Mouse (Mus musculus) heart, postnatal 0 days (tissue): ENCODE results near the gene Plekha6. TPM values are rescaled to one million over a fixed set of nuclear protein-coding genes. Genes with fewer than 3 reads are reported as not detected.

ENCODE experiments used
- ATAC-seq: fragments of 200-750 bp; cut with Nextera tagmentation; 2 replicates; pipeline ENCODE4 v1.8.0; 2017; ENCODE audit warnings: low read depth, moderate number of reproducible peaks, moderate library complexity; ENCODE audit not compliant: insufficient read depth
- DNase-seq: peaks from one replicate; pipeline ENCODE4 v3.0.0-alpha.2; 2016; ENCODE audit warnings: low spot score
- H3K27ac ChIP-seq: fragments of 300-500 bp; sonication (generic); 2 replicates; pipeline ENCODE4 v1.5.1; 2014; ENCODE audit warnings: low read depth, mild to moderate bottlenecking
- H3K27me3 ChIP-seq: fragments of 300-500 bp; sonication (generic); 2 replicates; pipeline ENCODE4 v1.6.1; 2014; ENCODE audit warnings: low read length, mixed read lengths; ENCODE audit not compliant: control insufficient read depth, insufficient read depth
- H3K36me3 ChIP-seq: fragments of 300-500 bp; sonication (generic); replicated peaks from 2 replicates; pipeline ENCODE4 v1.6.1; 2014; ENCODE audit warnings: low read length, mixed read lengths; ENCODE audit not compliant: control insufficient read depth, insufficient read depth
- H3K4me1 ChIP-seq: fragments of 300-500 bp; sonication (generic); 2 replicates; pipeline ENCODE4 v1.6.1; 2014; ENCODE audit warnings: antibody characterized with exemption; ENCODE audit not compliant: control insufficient read depth, insufficient read depth
- H3K4me2 ChIP-seq: fragments of 300-500 bp; sonication (generic); 2 replicates; pipeline ENCODE4 v1.6.1; 2014; ENCODE audit warnings: low read depth, mild to moderate bottlenecking, low read length, moderate library complexity
- H3K4me3 ChIP-seq: fragments of 300-500 bp; sonication (generic); 2 replicates; pipeline ENCODE4 v1.5.1; 2014; ENCODE audit warnings: low read depth, low read length
- H3K9ac ChIP-seq: fragments of 300-500 bp; sonication (generic); replicated peaks from 2 replicates; pipeline ENCODE4 v1.6.1; 2014; ENCODE audit warnings: low read depth, low read length, mixed read lengths
- H3K9me3 ChIP-seq: fragments of 300-500 bp; sonication (generic); replicated peaks from 2 replicates; pipeline ENCODE4 v1.6.1; 2016; ENCODE audit warnings: low read length; ENCODE audit not compliant: control insufficient read depth
- CTCF ChIP-seq: IDR thresholded peaks from 2 replicates; pipeline ENCODE4 v1.5.1; 2016; ENCODE audit warnings: antibody characterized with exemption, control low read depth, low read depth
- EP300 ChIP-seq: IDR thresholded peaks from 2 replicates; pipeline ENCODE4 v1.6.1; 2016; ENCODE audit warnings: antibody characterized with exemption, low read depth
- WGBS: fragments of 180-500 bp; shearing (Covaris S2); extraction: QIAGEN DNeasy Blood & Tissue Kit; methylation state at CpG from one replicate; pipeline ENCODE4 v1.1.7; 2014; 5-methylcytosine and 5-hydroxymethylcytosine counted together
- polyA plus RNA-seq: library from polyadenylated mRNA; unstranded; fragments of >200 nt; fragmentation: Nextera tagmentation; extraction: Ambion mirVana; gene quantifications from 2 replicates; pipeline ENCODE4 v1.2.1, GENCODE M21; 2015
- total RNA-seq: library from RNA; depleted of rRNA; stranded (reverse); fragments of >200 nt; gene quantifications from 2 replicates; pipeline ENCODE4 v1.2.3, GENCODE M21; 2014; ENCODE audit warnings: low replicate concordance

The Plekha6 gene
- total and polyA plus RNA-seq, 2 experiments from 2014 or later: 7.0 to 36.1 TPM

- Histone ChIP-seq H3K27ac (peak overlapping the region; percentile 0; the same call in 1 of the 2 replicates), H3K4me3 (no peak overlapping the region), H3K9me3 (no peaks in the 10 kb centered on the region), H3K4me1 (peaks cover 50% of the 10 kb centered on the region), H3K27me3 (no peaks in the 10 kb centered on the region), H3K4me2 (no peak overlapping the region), H3K36me3 (no peaks in the 10 kb centered on the region), H3K9ac (no peak overlapping the region)
- no peak for ATAC-seq
- DNase-seq: no peak
- WGBS: 71% methylated on average over 6 of the region's 6 CpGs
- no peak for TF ChIP-seq EP300
- TF ChIP-seq CTCF: no peak
These were observed 90.2 kb downstream of the Plekha6 start for GRCm38 (mm10) chr1:133254226-133254625.

GRCm38 (mm10) chr1:133254856-133255764, 91.1 kb downstream of the Plekha6 start:
- DNase-seq: peak; percentile 61
- 39% methylated on average over 9 of the region's 9 CpGs for WGBS
- no peak overlapping the region for H3K9ac ChIP-seq

GRCm38 (mm10) chr1:133255776-133256175, 91.8 kb downstream of the Plekha6 start:
- H3K36me3 ChIP-seq: peaks cover 11% of the 10 kb centered on the region
- DNase-seq: no peak
- TF ChIP-seq EP300 (no peak), CTCF (no peak)
- no peaks in the 10 kb centered on the region for H3K9me3 ChIP-seq
- no peak for ATAC-seq
- no peaks in the 10 kb centered on the region for H3K27me3 ChIP-seq
- peak overlapping the region; percentile 19 for H3K4me3 ChIP-seq
- peak overlapping the region; percentile 40 for H3K4me2 ChIP-seq
- H3K4me1 ChIP-seq: peaks cover 48% of the 10 kb centered on the region
- 37% methylated on average over 5 of the region's 5 CpGs for WGBS
- 0 out of 2 replicates have a peak overlapping the region, but pooled peaks have one; percentile 22 for H3K9ac ChIP-seq
- H3K27ac ChIP-seq: peak overlapping the region; percentile 52

More at GRCm38 (mm10) chr1:133254856-133255764, 91.1 kb downstream of the Plekha6 start:
- ATAC-seq: no peak
- H3K36me3 ChIP-seq: peaks cover 4% of the 10 kb centered on the region
- TF ChIP-seq CTCF: no peak
- no peak for TF ChIP-seq EP300
- no peaks in the 10 kb centered on the region for H3K9me3 ChIP-seq
- H3K4me1 ChIP-seq: peaks cover 50% of the 10 kb centered on the region
- H3K27ac ChIP-seq: peak overlapping the region; percentile 52
- no peaks in the 10 kb centered on the region for H3K27me3 ChIP-seq
- H3K4me3 ChIP-seq: peak overlapping the region; percentile 19; the same call in 1 of the 2 replicates
- H3K4me2 ChIP-seq: peak overlapping the region; percentile 40

- Histone ChIP-seq H3K9me3 (no peaks in the 10 kb centered on the region), H3K27me3 (no peaks in the 10 kb centered on the region), H3K4me3 (peak overlapping the region; percentile 19), H3K36me3 (peaks cover 13% of the 10 kb centered on the region), H3K9ac (0 out of 2 replicates have a peak overlapping the region, but pooled peaks have one; percentile 22), H3K27ac (peak overlapping the region; percentile 52), H3K4me2 (peak overlapping the region; percentile 40), H3K4me1 (peaks cover 42% of the 10 kb centered on the region)
- DNase-seq: no peak
- no peak for ATAC-seq
- TF ChIP-seq EP300 (no peak), CTCF (no peak)
- 67% methylated on average over 8 of the region's 8 CpGs for WGBS
These were observed 92.3 kb downstream of the Plekha6 start for GRCm38 (mm10) chr1:133256347-133256746.

GRCm38 (mm10) chr1:133258694-133259093, 94.7 kb downstream of the Plekha6 start:
- DNase-seq: no peak
- Histone ChIP-seq H3K9me3 (no peaks in the 10 kb centered on the region), H3K27me3 (no peaks in the 10 kb centered on the region), H3K4me3 (no peak overlapping the region), H3K27ac (no peak overlapping the region), H3K36me3 (peaks cover 31% of the 10 kb centered on the region), H3K4me1 (peaks cover 19% of the 10 kb centered on the region), H3K4me2 (no peak overlapping the region), H3K9ac (no peak overlapping the region)
- WGBS: 79% methylated on average over 6 of the region's 6 CpGs
- TF ChIP-seq CTCF: no peak
- no peak for ATAC-seq
